Mouse (Mus musculus): ENCODE results near the gene Ppp2r2d. TPM values are rescaled to one million over a fixed set of nuclear protein-coding genes. Genes with fewer than 3 reads are reported as not detected.

Gene Ppp2r2d
- total RNA-seq, 1 experiment = 96.6 TPM

DNA sequence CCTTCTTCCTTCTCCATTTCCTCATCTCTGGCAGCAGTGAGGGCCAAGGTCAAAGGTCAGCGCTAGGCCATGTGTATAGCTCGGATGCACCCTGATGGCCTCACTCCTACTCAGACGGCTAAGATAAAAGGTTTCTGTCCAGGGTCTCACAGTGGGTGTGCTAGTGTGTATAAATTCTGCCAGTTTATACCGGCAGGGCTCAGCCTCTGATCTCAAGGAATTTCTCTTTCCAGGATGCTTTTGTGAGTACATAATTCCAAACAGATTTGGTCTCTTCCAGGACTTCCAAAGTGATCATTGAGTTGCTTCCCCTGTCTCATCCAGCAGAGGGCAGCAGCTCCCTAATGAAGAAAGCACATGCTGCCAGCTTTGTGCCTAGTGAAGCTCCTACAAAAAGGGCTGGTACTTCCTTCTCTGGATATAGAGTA lies 5.3 kb upstream of the Ppp2r2d start:
- H3K4me3 ChIP-seq (ENCODE audit: insufficient read depth in 1 of 2, low read depth in 1 of 2, low read length in 2 of 2, poor library complexity in 1 of 2, severe bottlenecking in 1 of 2) = no peak overlapping the region
- H3K36me3 ChIP-seq (ENCODE audit: control insufficient read depth, insufficient read depth, low read length, poor library complexity, severe bottlenecking) = peaks cover 16% of the 10 kb centered on the region
- no peak overlapping the region for H3K27ac ChIP-seq (ENCODE audit: insufficient read depth, low read depth, low read length, poor library complexity, severe bottlenecking)
- H3K9me3 ChIP-seq (ENCODE audit: control insufficient read depth, insufficient read depth, low read depth, low read length) = no peaks in the 10 kb centered on the region
- in situ Hi-C loops (cut with MboI; ENCODE audit: low sequenced_read_pairs in 2 of 2, unreplicated experiment in 2 of 2) = loop anchor here in 1 of 2 experiments (5.0 to 25.0 kb wide), 2 partner anchors 82 to 1353 kb away; no protein-coding TSS in a partner anchor
- peak overlapping the region; percentile 40; the same call in 1 of the 2 replicates for H3K9ac ChIP-seq (ENCODE audit: insufficient read depth, low read depth, low read length, poor library complexity, severe bottlenecking)
- DNase-seq (ENCODE audit: low read depth, low spot score) = peak; percentile 68
- peak; percentile 66; the same call in 1 of the 2 replicates for TF ChIP-seq ZC3H11A (IDR thresholded peaks at IDR 0.05; ENCODE audit: borderline replicate concordance, low read depth, low read length)
- no peak for TF ChIP-seq ZNF384 (IDR thresholded peaks at IDR 0.05; ENCODE audit: low read depth, low read length)
- peaks cover 2 to 10% of the 10 kb centered on the region in 2 experiments; a peak in 3 of 4 replicates for H3K4me1 ChIP-seq (ENCODE audit: control insufficient read depth in 2 of 2, insufficient read depth in 2 of 2, low read length in 2 of 2, poor library complexity in 1 of 2)

DNA sequence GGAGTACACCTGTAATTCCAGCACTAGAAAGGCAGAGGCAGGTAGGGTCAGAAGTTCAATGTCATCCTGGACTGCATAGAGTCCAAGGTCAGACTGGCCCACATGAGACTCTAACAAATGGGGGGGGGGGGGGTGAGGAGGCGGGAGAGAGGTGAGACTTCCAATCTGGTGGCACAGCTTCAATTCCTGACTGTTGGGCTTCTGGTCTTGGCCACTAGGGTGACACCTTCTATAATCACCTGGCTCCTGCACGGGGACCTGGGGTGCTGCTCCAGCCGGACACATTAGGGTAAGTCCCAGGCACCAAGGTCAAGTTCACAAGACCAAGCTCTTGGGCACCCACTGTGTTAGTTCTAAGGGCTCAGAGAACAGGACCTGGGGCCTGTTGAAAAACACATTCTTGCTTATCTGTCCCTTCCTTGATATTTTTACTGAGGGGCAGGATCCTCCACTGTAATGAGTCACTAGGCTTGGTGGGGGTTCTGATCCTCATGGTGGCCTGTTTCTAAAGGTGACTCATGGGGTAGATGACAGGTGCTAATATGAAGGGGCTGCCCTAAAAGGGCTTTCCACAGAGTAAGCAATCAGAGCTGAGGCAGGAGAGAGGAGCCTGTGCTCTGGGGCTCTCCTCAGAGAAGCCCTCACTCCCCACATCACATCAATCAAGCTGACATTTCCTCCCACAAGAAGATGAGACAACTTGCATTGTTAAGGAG lies 4.3 kb upstream of the Ppp2r2d start:
- no peak for DNase-seq (ENCODE audit: low read depth, low spot score)
- in situ Hi-C loops (cut with MboI; ENCODE audit: low sequenced_read_pairs in 2 of 2, unreplicated experiment in 2 of 2) = loop anchor here in 1 of 2 experiments (5.0 to 25.0 kb wide), 2 partner anchors 81 to 1354 kb away; no protein-coding TSS in a partner anchor
- Histone ChIP-seq H3K27ac (ENCODE audit: insufficient read depth, low read depth, low read length, poor library complexity, severe bottlenecking) (no peak overlapping the region), H3K9ac (ENCODE audit: insufficient read depth, low read depth, low read length, poor library complexity, severe bottlenecking) (no peak overlapping the region), H3K36me3 (ENCODE audit: control insufficient read depth, insufficient read depth, low read length, poor library complexity, severe bottlenecking) (peaks cover 9% of the 10 kb centered on the region; the same call in 1 of the 2 replicates), H3K9me3 (ENCODE audit: control insufficient read depth, insufficient read depth, low read depth, low read length) (no peaks in the 10 kb centered on the region), H3K4me3 (ENCODE audit: insufficient read depth in 1 of 2, low read depth in 1 of 2, low read length in 2 of 2, poor library complexity in 1 of 2, severe bottlenecking in 1 of 2) (no peak overlapping the region), H3K4me1 (ENCODE audit: control insufficient read depth in 2 of 2, insufficient read depth in 2 of 2, low read length in 2 of 2, poor library complexity in 1 of 2) (peaks cover 2 to 10% of the 10 kb centered on the region in 2 experiments; a peak in 3 of 4 replicates)
- no peak for TF ChIP-seq ZNF384 (IDR thresholded peaks at IDR 0.05; ENCODE audit: low read depth, low read length)
- TF ChIP-seq MAFK (IDR thresholded peaks at IDR 0.05; ENCODE audit: insufficient read depth, low read depth, low read length) = no peak
- no peak for TF ChIP-seq CHD2 (IDR thresholded peaks at IDR 0.05; ENCODE audit: low read depth, low read length)
- TF ChIP-seq ZC3H11A (IDR thresholded peaks at IDR 0.05; ENCODE audit: borderline replicate concordance, low read depth, low read length) = no peak
- no peak for TF ChIP-seq HCFC1 (IDR thresholded peaks at IDR 0.05; ENCODE audit: borderline replicate concordance, insufficient read depth, low read length)

DNA sequence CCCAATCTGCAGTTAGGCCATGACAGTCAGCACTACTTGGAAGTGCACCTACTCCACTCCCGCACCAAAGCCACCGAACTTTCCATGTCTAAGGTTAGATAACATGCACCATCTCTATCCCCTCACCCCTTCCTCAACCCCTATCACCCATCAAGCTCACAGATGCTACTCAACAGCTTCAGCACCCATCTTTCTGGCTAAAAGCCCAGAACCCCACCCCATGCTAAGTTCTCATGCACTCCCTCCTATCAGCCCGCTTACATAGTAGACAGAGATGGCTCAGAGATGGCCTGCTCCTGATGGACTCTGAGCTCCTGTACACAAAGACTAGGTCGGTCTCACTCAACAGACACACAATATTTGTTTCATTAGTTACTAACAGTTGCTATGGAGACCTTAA lies 2.5 kb upstream of the Ppp2r2d start:
- H3K9me3 ChIP-seq (ENCODE audit: control insufficient read depth, insufficient read depth, low read depth, low read length) = no peaks in the 10 kb centered on the region
- H3K36me3 ChIP-seq (ENCODE audit: control insufficient read depth, insufficient read depth, low read length, poor library complexity, severe bottlenecking) = peaks cover 11% of the 10 kb centered on the region
- no peak for DNase-seq (ENCODE audit: low read depth, low spot score)
- in situ Hi-C loops (cut with MboI; ENCODE audit: low sequenced_read_pairs in 2 of 2, unreplicated experiment in 2 of 2) = loop anchor here in 1 of 2 experiments (5.0 to 25.0 kb wide), 2 partner anchors 79 to 1356 kb away; no protein-coding TSS in a partner anchor
- H3K9ac ChIP-seq (ENCODE audit: insufficient read depth, low read depth, low read length, poor library complexity, severe bottlenecking) = no peak overlapping the region
- TF ChIP-seq MAFK (IDR thresholded peaks at IDR 0.05; ENCODE audit: insufficient read depth, low read depth, low read length) = no peak
- TF ChIP-seq ZNF384 (IDR thresholded peaks at IDR 0.05; ENCODE audit: low read depth, low read length) = no peak
- no peak for TF ChIP-seq CHD2 (IDR thresholded peaks at IDR 0.05; ENCODE audit: low read depth, low read length)
- TF ChIP-seq ZC3H11A (IDR thresholded peaks at IDR 0.05; ENCODE audit: borderline replicate concordance, low read depth, low read length) = no peak
- TF ChIP-seq HCFC1 (IDR thresholded peaks at IDR 0.05; ENCODE audit: borderline replicate concordance, insufficient read depth, low read length) = no peak
- peaks cover 6 to 10% of the 10 kb centered on the region in 2 experiments; a peak in 3 of 4 replicates for H3K4me1 ChIP-seq (ENCODE audit: control insufficient read depth in 2 of 2, insufficient read depth in 2 of 2, low read length in 2 of 2, poor library complexity in 1 of 2)
- H3K4me3 ChIP-seq (ENCODE audit: insufficient read depth in 1 of 2, low read depth in 1 of 2, low read length in 2 of 2, poor library complexity in 1 of 2, severe bottlenecking in 1 of 2) = no peak overlapping the region
- no peak overlapping the region for H3K27ac ChIP-seq (ENCODE audit: insufficient read depth, low read depth, low read length, poor library complexity, severe bottlenecking)

GRCm38 (mm10) chr7:138845111-138845510 lies 768 bp upstream of the Ppp2r2d start:
- peak overlapping the region; percentile 94 to 99 for H3K4me3 ChIP-seq (ENCODE audit: insufficient read depth in 1 of 2, low read depth in 1 of 2, low read length in 2 of 2, poor library complexity in 1 of 2, severe bottlenecking in 1 of 2)
- in situ Hi-C loops (cut with MboI; ENCODE audit: low sequenced_read_pairs in 2 of 2, unreplicated experiment in 2 of 2) = loop anchor here in 1 of 2 experiments (25.0 kb wide), 1 partner anchor 1358 kb away; no protein-coding TSS in a partner anchor
- H3K36me3 ChIP-seq (ENCODE audit: control insufficient read depth, insufficient read depth, low read length, poor library complexity, severe bottlenecking) = peaks cover 12% of the 10 kb centered on the region
- no peaks in the 10 kb centered on the region for H3K9me3 ChIP-seq (ENCODE audit: control insufficient read depth, insufficient read depth, low read depth, low read length)
- peak overlapping the region; percentile 71 for H3K9ac ChIP-seq (ENCODE audit: insufficient read depth, low read depth, low read length, poor library complexity, severe bottlenecking)
- DNase-seq (ENCODE audit: low read depth, low spot score) = no peak
- H3K27ac ChIP-seq (ENCODE audit: insufficient read depth, low read depth, low read length, poor library complexity, severe bottlenecking) = no peak overlapping the region
- peaks cover 10% of the 10 kb centered on the region in 2 experiments; a peak in 3 of 4 replicates for H3K4me1 ChIP-seq (ENCODE audit: control insufficient read depth in 2 of 2, insufficient read depth in 2 of 2, low read length in 2 of 2, poor library complexity in 1 of 2)
- TF ChIP-seq CHD2 (IDR thresholded peaks at IDR 0.05; ENCODE audit: low read depth, low read length) (no peak), MAFK (IDR thresholded peaks at IDR 0.05; ENCODE audit: insufficient read depth, low read depth, low read length) (no peak), ZNF384 (IDR thresholded peaks at IDR 0.05; ENCODE audit: low read depth, low read length) (no peak), ZC3H11A (IDR thresholded peaks at IDR 0.05; ENCODE audit: borderline replicate concordance, low read depth, low read length) (no peak), HCFC1 (IDR thresholded peaks at IDR 0.05; ENCODE audit: borderline replicate concordance, insufficient read depth, low read length) (no peak)

Measured in ES-E14 (cell line).